Mouse (Mus musculus): Measurements from ENCODE around the gene Shisa5.

The Shisa5 gene

DNA sequence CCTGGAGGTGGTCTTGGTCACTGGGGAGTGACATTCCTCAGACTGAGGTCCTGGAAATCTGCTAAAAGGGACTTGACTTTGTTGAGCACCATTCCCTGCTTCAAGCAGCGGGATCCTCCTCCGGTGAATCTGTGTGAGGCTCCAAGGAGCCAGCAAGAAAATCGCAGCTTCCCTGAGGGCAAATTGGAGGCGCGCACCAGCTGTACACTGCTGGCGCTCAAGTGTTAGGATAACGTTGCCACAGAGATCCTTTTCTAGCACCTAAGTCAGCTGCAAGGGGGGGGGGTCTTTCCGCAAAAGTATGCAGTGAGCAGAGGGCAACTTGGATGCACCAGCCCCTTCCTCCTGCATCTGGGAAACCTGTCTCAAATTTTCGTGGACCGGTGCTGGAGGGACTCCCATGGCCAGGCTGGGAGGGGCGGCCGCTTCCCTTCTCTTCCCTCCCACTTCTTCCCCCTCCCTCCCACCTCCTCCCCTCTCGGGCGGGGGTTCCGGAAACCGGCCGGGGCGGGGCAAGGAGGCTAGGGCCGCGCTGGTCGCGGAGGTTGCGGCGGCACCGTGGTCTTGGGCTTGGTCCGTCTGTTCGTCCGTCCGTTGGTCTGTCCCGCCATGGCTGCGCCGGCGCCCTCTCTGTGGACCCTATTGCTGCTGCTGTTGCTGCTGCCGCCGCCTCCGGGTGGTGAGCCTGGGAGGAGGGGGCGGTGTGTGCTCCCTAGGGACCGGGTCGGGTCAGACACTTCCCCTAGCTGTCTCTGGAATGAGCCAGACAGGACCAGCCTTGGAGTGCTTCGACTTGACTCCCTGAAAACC is at the start of gene Shisa5:
Gene Shisa5 (plus strand): TSS at position 480 of the 810 bp plus-strand sequence.
- peak; percentile 75 for DNase-seq (ENCODE audit: low spot score)

DNA sequence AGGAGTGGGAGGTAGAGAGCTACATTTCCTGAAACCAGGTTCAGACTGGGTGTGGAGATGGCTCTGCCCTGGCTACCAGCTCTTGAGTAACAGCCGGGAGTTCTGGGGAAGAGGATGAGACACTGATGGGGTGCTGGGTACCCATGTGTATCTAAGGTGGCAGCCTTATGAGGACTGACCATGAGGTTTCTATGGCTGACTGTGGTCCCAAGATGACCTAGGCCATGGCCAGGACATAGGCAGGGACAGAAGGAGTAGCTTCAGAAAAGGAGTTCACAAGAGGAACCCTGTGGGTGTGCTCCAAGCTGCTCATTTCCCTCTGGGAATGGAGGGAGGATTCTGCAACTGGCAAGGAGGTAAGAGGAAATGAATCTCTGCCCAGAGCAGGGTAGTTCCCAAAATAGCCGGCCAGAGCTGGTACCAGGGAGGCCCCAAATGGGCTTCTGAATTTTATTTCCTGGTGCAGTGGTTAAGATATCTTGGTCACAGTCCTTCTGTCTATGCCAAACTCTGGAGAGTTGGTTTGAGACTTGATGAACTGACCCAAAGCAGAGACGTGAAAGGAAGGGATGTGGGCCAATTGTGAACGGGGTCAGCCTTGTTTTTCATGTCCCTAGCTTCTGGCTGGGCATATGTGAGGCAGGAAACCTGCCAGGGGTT is 48.4 kb upstream of the Shisa5 start:
- DNase-seq (ENCODE audit: low spot score): no peak

DNA sequence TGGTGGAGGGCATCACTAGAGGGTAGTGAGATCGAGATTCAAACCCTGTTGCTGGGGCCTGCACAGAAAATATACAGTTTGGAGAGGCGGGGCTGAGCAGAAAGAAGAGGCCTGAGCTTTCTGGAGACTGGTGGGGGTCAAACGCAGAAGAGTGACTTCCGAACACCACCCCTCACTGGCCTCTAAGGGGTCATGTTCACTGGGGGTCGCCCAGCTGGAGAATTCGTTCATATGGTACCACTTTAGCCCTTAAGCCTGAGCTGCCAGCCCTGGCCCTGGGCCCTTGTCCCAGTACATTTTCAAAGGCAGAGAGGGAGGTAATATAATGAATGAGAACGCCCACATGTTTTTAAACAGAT is 47.9 kb upstream of the Shisa5 start:
- DNase-seq (ENCODE audit: low spot score): no peak

DNA sequence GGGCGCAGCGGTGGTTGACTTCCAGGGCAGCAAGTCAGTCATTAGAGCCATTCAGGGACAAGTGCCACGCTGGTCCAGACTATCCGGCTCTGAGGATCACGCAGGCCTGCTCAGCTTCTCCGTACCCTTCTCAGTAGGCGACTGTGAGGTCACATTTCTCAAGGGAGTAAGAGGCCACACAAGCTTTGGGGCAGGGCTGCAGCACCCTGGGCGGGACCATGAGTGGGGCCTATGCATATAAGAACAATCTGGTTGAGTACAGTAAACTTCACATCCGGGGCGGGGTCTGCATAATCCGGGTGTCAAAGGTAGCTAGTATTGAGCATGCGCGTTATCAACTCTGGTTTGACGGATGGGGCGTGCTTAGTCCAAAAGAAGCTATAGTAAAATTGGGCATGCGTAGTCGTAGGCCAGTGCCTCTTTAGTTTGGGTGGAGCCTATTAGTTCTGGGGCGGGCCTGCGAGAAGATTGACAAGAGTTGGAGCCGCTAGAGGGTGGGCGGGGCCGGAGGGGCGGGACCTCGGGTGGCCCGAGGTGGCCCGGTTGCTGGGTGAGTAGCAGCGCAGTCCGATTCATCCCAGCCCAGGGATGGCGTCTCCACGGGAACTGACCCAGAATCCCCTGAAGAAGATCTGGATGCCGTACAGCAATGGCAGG is 46.8 kb upstream of the Shisa5 start, which contains the start of gene Pfkfb4:
Gene Pfkfb4 (plus strand): TSS at position 351 of the 657 bp plus-strand sequence.
- DNase-seq (ENCODE audit: low spot score): peak; percentile 95

DNA sequence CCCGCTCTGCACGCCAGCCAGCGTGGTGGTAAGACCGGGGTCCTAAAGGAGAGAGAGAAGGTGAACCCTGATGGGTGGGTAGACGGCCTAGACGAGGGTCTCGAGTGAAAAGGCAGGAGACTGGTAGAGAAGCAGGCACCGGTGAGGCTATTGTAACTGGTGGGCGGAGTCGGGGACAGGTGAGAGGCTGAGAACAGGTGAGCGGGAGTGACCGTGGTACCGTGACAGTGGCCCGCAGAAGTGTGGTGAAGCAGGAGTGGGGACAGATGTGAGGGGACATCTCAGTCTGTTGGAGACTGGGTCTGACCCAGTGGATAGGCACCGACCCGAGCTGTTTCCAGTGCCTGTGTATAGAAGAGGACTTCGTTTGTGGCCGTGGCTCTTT is 46.3 kb upstream of the Shisa5 start:
- no peak for DNase-seq (ENCODE audit: low spot score)

DNA sequence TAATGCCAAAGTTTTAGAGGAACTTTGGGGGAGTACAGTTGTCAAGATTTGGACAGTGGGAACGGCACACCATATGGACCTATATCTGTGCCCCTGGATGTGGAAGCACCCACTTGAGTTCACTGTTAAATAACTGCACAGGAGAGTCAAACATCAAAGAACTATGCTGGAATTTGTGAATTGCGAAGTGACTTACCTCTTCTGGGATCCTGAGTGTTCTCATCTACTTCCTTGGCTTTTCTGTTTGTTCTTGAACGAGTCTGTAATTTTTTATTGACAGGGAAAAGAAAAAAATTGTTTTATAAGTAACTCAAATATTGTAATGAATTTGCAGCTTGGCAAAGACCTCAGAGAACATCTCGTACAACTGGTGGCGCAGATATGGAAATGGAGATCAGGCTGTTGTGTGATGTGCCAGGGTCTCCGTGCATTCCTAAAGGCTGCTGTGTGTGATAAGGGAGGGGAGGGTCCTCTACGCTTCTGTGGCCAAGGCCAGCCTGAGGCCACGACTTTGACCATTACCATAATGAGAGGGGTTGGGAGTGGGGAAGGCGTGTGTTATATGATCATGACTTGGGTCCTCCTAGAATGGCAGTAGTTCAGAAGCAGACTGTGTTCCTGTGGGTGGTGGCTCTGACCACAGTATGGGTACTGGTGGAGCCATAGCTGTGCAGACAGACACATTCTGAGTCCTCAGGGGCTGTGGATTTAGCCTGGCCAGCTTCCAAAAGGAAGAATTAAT is 45.6 kb upstream of the Shisa5 start:
- no peak for DNase-seq (ENCODE audit: low spot score)

DNA sequence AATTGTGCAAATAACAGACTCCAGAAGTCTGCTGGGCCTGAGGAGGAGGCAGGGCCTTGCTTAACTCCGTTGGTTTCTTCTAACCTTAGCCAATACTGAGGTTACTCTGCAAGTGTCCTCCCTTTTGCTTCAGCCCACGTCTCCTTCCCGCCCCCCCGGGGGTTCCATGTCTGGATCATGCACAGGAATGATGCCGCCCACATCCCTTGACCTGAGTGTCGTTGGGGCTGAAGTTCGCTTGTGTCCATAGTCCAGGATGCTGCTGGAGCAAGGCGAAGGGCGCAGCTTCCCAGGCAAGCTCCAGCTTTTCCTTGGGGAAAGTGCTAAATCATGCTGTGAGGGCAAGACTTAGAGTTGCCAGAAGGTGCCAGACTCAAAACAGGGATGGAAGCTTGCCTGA is 42.0 kb upstream of the Shisa5 start:
- no peak for DNase-seq (ENCODE audit: low spot score)

DNA sequence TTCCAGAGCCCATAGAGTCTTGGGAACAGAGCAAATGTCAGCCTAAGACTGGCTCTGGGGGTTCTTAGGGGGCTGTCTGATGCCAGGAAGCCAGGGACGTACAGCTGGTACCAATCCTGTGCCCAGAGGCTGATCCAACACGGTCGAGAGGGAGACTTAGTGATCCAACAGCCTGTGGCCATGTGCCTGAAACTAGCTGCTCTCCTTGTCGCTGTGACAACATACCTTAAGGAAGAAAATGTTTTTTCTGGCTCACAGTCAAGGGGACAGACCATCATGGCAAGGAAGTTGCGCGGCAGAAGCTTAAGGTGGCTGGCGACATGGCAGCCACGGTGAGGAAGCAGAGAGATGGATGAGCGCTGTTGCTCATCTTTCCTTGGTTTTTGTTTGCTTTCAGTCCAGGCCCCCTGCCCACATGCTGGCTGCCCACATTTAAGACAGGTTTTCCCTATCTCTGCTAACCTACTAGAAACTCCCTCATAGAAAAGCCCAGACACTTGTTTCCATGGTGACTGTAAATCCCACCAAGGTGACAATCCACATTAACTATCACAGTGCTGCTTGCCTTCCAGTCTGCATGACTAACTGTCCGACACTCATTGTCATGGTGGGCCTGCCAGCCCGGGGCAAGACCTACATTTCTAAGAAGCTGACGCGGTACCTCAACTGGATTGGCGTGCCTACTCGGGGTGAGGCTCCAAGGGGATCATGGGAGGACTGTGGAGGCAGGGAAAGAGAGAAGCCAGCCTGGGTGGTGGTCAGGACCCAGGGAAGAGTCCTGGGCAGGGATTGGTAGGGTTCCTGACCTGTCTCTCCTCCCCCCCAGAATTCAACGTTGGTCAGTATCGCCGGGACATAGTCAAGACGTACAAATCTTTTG is 39.8 kb upstream of the Shisa5 start:
- DNase-seq (ENCODE audit: low spot score): no peak

DNA sequence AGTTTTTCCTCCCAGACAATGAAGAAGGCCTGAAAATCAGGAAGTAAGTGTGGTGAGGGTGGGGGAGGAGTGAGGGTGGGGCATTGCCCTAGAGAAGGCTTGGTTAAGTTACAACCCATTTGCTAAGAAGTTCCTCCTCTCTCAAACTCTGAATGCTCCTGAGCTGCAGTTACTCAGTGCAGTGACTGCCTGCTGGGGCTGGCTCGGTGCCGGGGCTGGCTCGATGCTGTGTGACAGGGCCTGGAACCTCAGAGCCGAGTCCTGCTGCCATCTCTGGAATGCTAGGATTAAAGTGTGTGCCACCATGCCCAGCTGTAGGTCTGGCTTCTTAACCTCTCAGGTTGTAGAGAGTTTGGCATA is 39.2 kb upstream of the Shisa5 start:
- DNase-seq (ENCODE audit: low spot score): no peak

DNA sequence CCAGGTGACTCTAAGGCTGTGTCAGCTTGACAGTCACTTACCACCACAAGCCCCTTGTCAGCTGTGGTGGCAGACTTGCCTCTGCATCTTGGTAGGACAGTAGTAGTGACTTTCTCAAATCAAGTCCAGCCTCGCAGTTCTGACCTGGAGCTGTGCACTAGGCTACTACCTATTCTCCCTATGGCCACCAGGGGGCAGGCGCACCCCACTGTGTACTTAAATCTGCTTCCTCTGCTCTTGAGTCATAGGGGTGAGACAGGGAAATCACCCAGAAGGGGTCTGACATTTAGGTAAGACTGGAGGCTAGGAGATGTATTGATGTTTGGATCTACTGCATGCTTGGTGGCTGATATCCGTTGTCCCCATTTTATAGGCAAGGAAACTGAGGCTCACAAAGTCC is 37.6 kb upstream of the Shisa5 start:
- peak; percentile 65 for DNase-seq (ENCODE audit: low spot score)

DNA sequence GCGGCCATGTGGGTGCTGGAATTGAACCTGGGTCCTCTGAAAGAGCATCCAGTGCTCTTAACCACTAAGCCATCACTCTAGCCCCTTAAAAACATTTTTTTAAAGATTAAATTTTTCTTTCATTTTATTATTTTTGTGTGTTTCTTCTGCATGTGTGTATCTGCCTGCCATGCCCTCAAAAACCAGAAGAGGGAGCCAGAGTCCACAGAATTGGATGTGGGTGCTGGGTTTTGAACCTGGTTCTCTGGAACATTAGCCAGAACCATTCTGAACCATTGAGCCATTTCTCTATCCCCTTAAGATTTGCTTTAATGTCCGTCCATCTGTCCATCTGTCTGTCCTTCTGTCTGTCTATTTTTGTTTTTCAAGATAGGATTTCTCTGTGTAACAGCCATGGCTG is 35.2 kb upstream of the Shisa5 start:
- peak; percentile 42 for DNase-seq (ENCODE audit: low spot score)

DNA sequence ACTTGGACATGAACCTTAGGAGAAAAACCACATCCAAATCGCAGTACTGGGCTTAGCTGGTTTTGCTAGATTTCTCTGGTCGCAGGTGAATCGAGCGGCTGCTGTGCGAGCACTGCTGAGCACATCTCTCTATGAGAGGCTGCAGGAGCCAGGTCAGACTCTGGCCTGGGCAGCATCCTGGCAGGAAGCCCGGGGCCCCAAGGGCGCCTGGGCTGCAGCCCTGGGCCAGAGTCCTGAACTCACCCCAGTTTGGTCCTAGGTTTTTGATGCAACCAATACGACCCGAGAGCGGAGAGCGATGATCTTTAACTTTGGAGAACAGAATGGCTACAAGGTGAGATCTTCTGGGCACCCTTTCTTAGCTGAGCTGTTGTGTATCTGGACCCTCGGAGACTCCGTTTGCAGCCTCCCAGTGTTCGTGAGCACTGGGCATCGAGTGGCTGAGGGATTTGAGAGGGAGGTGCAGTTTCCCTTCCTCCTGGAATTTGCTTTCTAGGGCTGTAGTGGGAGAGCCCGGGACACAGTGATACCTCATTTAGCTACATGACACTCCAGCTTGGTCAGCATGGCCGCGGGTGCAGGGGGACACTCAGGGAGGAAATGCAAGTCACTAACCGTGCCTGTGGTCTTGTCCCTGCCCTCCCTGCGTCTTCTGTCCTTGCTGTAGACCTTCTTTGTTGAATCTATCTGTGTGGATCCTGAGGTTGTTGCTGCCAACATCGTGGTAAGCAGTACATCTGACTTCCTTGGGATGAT is 31.2 kb upstream of the Shisa5 start:
- DNase-seq (ENCODE audit: low spot score): no peak

DNA sequence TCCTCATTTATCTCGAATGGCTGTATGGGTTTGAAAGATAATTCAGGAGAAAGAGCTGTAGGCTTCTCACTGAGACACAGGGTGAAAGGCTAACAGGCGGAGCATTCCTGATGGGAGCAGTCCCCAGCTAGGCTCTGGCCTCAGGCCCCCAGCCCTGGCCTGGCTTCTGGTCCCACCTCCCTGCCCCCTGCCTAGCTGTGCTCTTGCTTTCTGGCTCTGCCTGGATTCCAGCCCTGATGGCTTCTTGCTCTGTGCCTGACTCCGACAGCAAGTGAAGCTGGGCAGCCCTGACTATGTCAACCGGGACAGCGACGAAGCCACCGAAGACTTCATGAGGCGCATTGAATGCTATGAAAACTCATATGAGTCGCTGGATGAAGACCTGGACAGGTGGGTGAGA is 30.3 kb upstream of the Shisa5 start:
- no peak for DNase-seq (ENCODE audit: low spot score)

DNA sequence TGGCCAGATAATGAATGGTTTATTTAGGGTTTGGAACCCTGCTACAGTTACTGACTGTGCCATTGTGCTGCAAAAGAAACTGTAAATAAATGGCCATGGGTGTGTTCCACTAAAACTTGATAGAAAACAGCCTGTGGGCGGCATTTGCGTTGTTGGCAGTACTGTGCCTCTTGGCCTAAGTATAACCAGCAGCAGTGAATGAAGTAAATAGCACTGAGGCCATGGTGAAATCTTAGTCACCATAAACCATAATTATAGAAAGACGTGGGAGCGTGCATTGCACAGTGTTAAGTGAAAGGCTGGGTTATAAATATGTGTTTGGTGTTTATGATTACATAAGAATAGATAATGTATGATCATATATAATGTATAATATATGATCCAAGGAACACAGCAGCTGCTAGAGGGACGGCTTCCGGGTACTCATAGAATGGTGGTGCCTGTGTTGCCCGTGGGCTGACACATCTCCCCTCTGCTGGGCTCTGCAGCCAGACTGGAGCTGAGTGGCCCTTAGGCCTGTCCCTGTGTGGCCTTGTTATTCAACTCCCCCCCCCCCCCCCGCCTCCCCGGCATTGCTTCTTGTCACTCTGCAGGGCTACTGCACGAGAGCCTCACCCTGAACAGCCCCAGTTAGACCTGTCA is 29.2 kb upstream of the Shisa5 start:
- no peak for DNase-seq (ENCODE audit: low spot score)

DNA sequence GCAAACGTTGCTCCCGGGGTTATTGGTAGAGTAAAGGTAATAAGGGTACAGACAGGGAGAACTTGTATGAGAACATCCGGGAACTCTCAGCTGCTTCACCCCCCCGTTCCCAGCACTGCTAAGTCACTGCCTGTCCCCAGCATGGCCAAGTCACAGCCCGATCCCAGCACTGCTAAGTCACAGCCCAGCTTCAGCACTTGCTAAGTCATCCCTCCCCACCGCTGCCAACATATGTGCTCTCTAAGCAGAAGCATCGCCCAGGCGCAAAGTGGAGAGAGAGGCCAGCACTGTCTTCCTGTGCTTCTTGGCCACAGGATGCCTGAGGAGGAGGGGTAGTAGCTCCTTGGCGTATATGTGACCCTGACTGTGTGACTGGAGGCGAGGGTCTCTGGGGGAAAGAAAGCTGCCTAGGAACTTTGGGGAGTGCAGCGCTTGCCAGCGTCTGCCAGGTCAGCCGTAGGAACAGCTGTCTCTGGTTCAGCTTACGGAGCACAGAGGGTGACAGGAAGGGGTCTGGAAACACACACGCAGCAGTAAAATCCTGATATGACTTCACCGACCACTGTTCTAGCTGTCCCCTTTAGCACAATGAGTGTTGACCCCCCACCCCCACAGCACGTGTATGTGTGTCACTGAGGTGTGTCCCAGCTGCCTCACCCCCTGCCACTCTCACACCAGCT is 28.6 kb upstream of the Shisa5 start:
- DNase-seq (ENCODE audit: low spot score): no peak

DNA sequence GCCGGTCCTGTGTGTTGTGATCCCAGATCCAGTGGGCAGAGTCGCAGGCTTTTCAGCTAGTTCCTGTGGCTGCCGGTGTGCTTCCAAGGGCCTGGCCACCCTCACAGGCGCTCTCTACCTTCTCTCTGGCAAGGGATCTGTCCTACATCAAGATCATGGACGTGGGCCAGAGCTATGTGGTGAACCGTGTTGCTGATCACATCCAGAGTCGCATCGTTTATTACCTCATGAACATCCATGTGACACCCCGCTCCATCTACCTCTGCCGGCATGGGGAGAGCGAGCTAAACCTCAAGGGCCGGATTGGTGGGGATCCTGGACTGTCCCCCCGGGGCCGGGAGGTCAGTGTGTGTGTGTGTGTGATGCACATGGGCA is 28.1 kb upstream of the Shisa5 start:
- peak; percentile 26 for DNase-seq (ENCODE audit: low spot score)

DNA sequence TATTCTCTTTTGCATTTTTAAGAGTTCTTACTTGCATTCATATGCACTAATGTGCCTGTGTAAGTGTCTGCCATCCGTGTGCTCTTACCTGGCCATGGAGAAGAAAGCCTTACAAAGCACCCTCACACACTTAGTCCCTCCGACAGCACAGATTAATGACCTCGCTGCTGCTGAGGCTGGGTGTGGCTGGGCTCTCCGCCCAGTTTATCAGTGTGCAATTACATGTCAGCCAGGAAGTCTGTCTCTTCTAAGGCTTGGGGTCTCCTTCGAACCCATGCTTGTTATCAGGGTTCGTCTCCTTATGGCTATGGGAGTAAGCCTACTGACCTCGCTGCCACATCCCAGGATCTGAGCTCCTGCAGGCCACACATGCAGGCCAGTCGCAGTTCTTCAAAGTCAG is 23.0 kb upstream of the Shisa5 start:
- no peak for DNase-seq (ENCODE audit: low spot score)

DNA sequence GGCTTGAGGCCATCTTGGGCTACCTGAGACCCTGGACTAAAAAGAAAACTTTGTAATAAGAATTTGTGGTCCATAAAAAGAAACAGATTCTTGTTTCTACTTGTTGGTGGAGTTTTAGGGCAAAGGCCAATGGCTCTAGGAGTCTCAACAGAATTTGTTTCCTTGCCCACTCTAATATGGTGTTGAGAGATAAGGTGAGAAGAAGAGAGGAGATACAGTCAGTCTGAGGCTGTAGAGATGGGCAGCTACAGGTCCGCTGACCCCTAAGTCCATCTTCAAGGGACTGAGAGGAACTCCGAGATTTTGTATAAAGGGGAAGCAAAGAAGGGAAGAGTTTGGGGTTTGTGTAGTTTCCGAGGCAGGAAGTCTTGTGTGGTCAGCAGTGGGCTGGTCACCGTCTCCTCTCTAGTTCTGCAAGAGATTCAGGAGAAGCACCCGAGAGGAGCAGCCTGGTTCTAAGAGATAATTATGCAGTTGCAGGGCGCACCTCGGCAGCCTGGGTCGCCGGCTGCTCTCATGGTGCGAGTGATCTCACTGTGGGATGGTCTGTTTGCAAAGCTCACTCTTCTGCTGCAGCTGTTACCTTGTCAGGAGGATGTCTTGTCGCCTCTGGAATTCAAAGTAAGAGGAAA is 21.3 kb upstream of the Shisa5 start:
- no peak for DNase-seq (ENCODE audit: low spot score)

DNA sequence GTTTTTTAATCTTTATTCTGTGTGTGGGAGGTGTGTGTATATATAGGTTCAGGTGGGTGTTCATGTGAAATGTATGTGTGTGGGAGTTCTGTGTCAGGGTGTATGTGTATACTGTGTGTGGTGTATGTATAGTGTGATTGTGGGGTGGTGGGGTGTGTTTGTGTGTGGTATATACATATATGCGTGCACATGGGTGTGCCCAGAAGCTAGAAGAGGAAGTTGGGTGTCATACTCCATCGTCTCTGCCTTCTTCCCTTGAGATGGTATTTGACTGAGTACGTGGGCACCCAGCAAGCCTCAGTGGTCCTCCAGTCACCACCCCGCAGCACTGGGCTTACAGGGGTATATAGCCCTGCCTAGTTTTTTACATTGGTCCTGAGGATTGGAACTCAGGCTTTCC is 16.9 kb upstream of the Shisa5 start:
- DNase-seq (ENCODE audit: low spot score): no peak

All from MN1 (cell line).